Mouse (Mus musculus) testis, postnatal 14 days (tissue): ENCODE measurements around the gene Nup214.

Source experiments
- DNase-seq: peaks from one replicate; pipeline ENCODE4 v3.0.0; 2021; ENCODE audit warnings: low spot score

The Nup214 gene

DNA sequence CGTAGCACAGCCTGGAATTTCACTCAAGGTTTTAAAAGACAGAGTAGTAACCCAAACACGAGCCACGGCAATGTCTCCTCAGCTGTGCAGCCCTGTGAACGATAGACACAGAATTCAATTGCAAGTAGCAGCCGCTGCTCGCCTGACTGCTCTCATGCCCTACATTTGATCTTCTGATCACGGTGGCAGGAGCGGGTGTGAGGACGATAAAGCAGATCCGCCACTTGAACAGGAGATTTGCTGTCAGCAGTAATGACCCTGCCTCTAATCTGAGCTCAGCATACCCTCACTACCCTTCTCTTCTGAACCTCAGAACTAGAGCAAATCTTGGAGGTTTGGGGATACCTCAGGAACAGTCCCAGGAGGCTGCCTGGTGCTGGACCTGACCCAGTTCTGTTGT is 71.8 kb downstream of the Nup214 start:
- no peak for DNase-seq

- DNase-seq = no peak
Observed at GRCm38 (mm10) chr2:32047323-32047722, 73.1 kb downstream of the Nup214 start.

DNA sequence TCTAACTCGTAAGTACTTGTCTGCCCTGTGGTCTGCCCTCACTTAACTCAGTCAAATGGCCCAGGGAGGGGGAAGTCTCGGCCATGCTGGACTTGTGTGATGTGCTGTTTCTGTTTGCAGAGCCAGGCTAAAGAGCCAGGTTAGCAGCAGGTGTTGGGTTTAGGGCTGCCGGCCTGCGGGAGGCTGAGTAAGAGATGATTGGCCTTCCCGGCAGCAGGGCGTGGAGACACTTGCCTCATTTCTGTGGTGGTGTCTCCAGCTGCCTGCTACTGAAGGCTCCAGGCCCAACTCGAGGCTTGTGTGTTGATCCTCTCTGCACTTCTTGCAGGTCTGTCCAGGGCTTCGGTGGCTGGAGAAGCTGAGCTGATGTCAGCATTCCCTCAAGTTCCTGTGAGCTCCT is 77.6 kb downstream of the Nup214 start:
- no peak for DNase-seq

- no peak for DNase-seq
Observed at GRCm38 (mm10) chr2:32052418-32052817, 78.2 kb downstream of the Nup214 start.

- no peak for DNase-seq
Observed at GRCm38 (mm10) chr2:32055357-32055965, 81.2 kb downstream of the Nup214 start.

DNA sequence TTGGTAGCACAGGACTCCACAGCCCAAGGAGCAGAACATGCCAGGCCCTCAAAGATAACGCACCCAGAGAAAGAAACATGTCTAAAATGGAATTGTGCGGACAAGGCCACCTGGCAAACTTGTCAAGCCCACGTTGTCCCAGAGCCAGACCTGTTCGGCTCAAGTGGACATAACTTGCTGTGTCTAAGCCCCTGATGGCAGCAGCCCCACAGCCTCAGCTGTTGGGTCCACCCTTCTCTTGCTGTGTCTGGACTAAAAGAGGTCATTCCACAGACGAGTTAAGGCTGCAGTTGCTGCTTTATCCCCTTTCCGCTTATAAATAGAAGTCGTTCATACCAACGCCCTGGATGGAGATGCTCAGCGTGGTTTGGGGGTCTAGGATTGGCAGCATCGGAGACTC is 82.3 kb downstream of the Nup214 start:
- DNase-seq = no peak

- no peak for DNase-seq
Observed at GRCm38 (mm10) chr2:32057360-32057759, 83.1 kb downstream of the Nup214 start.

DNA sequence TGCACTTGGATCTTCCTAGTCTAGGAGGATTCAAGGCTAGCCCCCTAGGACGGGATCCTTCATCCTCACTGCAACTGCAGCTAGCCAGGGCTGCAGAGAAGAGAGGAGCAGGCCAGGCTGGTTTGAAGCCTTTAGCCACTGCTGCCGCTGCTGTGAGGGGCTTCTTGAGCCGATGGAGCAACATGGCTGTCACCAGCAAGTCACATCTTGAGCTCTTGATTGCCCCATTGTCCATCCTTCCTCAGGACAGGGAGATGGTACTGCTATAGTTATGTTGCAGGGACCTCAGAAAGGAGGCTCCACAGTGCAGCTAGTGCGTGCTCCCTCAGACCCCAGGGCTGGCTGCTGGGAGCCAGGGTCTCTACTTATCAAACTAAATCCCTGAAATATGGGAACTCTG is 83.6 kb downstream of the Nup214 start:
- no peak for DNase-seq

- no peak for DNase-seq
Observed at GRCm38 (mm10) chr2:32058241-32058640, 84.0 kb downstream of the Nup214 start.

- no peak for DNase-seq
Observed at GRCm38 (mm10) chr2:32058716-32059115, 84.5 kb downstream of the Nup214 start.

DNA sequence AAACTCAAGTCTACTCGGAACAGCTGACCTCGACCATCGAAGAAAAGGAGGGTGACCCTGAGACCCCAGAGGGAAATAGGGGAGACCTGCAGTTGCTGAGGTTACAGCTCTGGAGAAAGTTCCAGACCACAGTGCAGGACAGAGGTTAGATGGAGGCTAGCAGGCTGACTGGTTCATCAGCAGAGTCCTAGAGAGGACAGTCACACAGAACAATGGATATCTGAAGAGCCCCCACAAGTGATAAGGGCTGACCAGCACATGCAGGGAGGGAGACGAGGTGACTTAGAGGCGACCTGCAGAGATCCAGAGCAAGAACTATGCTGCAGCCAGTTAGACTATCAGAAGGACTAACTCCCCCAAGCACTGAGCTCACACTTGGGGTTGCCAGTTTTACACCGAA is 85.4 kb downstream of the Nup214 start:
- DNase-seq = no peak

DNA sequence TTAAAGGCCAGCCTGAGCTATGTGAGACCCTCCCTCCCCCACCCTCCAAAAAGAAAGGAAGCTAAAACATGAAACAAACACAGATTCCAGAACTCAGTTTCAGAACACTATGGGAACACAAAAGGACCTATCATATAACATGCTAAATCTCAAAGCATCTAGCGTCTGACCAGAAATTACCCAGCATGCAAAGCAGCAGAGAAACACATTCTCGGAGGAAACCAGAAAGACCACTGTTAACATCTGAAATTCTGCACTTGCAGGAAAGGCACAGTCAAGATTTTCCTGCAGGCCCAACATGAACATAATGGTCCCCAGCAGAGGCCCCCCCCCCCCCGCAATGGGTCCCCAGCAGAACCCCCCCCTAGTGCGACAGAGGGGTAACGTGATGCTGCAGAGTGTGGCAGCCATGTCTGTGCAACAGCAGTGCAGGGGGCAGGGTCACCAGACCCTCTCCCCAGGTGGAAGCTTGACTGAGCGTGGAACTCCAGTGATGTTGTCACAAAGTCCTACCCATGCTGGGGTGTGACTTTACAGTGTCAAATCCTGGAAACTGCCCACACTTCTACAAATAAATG is 86.1 kb downstream of the Nup214 start:
- no peak for DNase-seq

GRCm38 (mm10) chr2:32061189-32061588 is 87.0 kb downstream of the Nup214 start:
- DNase-seq = no peak

- no peak for DNase-seq
Observed at GRCm38 (mm10) chr2:32061722-32062505, 87.7 kb downstream of the Nup214 start.

DNA sequence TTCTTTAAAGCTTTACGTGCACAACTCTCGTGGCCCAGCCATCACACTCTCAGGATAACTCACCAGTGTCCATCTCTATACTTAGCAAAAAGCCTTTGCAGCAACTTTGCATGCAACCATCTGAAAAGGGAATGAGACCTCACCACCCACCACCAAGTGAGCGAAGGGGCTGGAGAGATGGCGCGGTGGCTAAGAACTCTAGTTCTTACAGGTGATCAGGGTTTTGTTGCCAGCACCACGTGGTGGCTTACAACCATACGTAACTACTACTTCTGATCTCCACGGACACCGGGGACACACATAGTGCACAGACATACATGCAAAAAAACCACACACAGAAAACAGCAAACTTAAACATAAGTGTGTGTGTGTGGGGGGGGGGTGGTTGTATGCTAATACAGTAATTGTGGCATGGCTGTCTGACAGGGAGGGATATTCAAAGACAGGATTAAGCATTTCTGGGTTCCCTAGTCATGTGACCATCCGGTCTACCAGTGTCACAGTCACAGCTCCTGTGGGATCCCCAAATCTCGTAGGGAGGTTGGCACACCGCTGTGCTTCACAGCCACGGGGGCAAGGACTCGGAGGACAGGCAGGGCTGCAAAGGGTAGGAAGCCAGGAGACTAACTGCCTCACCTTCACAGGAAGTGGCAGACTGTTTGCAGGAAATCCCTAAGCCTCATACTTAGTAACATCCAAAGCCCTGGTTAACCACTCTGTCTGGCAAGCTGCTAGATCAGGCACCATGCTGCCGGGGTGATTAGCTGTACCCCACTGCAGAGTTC is 88.6 kb downstream of the Nup214 start:
- no peak for DNase-seq

DNA sequence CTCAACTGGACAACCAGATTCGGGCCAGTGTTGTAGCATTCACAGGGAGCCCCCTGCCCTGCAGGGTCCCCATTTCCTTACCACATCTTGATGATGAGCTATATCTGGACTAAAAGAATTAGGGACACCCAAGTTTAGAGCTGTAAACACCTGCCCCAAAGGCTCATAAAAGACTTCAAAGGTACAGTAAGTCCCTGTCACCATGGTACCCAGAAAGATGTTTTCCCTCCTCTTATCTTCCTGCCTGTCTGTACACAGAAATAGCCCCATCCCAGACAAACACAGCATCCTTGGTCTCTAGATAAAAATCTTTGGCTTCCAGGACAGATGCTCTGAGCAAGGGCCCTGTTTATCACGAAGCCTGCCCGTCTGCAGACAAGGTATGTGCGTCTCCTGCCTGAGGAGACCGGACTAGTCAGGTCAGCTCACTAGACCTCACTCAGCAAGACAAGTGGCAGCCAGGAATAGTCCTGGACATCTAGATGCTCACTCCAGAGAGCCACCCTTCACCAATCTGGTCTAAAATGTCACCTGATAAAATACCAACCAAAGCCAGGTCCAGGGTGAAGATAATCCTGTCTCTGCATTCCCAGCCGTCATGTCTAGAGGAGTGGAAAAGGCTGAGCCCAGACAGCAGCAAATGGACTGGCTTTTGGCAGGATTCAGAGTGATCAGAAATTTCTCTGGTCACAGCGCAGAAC is 89.4 kb downstream of the Nup214 start:
- DNase-seq = no peak

GRCm38 (mm10) chr2:32064913-32065312 is 90.7 kb downstream of the Nup214 start:
- no peak for DNase-seq

DNA sequence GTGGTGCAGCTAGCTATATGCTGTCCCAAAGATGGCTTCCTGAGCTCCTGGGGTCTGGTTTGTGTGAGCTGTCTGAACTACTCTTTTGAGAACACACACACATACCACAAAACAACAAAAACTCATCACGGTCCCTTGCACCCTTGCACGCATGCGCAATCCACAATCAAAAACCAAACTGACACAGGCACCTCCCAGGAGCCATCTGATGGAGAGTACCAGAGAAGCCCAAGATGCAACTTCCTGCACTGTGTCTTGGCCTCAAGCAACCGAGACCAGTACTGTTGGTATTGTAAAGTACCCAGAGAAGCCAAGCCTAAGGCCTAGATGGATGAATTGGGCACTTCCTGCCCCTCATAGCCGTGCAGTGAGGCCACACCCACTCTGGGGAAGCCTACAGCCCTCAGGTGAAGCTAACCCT is 91.1 kb downstream of the Nup214 start:
- no peak for DNase-seq

GRCm38 (mm10) chr2:32066005-32066404 is 91.8 kb downstream of the Nup214 start:
- no peak for DNase-seq

- no peak for DNase-seq
Observed at GRCm38 (mm10) chr2:32068811-32069607, 94.8 kb downstream of the Nup214 start.

- no peak for DNase-seq
Observed at GRCm38 (mm10) chr2:32070747-32071146, 96.5 kb downstream of the Nup214 start.
